Mouse (Mus musculus) embryonic facial prominence, embryonic 11.5 days (tissue): ENCODE data around the gene Vsig10l. TPM values are rescaled to one million over a fixed set of nuclear protein-coding genes. Genes with fewer than 3 reads are reported as not detected.

Experiments
- ATAC-seq: fragments of 200-750 bp; cut with Nextera tagmentation; replicated peaks from 2 replicates; pipeline ENCODE4 v1.8.0; 2017; ENCODE audit warnings: low read depth; ENCODE audit not compliant: insufficient number of reproducible peaks, low FRiP score, low TSS enrichment
- DNase-seq: peaks from one replicate; pipeline ENCODE4 v3.0.0-alpha.2; 2015; ENCODE audit warnings: low spot score
- H3K27ac ChIP-seq: fragments of 300-500 bp; sonication (generic); replicated peaks from 2 replicates; pipeline ENCODE4 v1.5.1; 2014; ENCODE audit warnings: mild to moderate bottlenecking, low read depth, low read length, control low read depth
- H3K27me3 ChIP-seq: fragments of 300-500 bp; sonication (generic); 2 replicates; pipeline ENCODE4 v1.6.1; 2014; ENCODE audit warnings: mild to moderate bottlenecking, low read length, moderate library complexity, mixed read lengths; ENCODE audit not compliant: control insufficient read depth, insufficient read depth
- H3K36me3 ChIP-seq: fragments of 300-500 bp; sonication (generic); replicated peaks from 2 replicates; pipeline ENCODE4 v1.6.1; 2014; ENCODE audit warnings: low read depth, mild to moderate bottlenecking, low read length, moderate library complexity, mixed read lengths; ENCODE audit not compliant: control insufficient read depth, insufficient read depth
- H3K4me1 ChIP-seq: fragments of 300-500 bp; sonication (generic); 2 replicates; pipeline ENCODE4 v1.6.1; 2014; ENCODE audit warnings: low read length, mixed read lengths; ENCODE audit not compliant: control insufficient read depth, insufficient read depth
- H3K4me2 ChIP-seq: fragments of 300-500 bp; sonication (generic); 2 replicates; pipeline ENCODE4 v1.6.1; 2014; ENCODE audit warnings: low read depth, mild to moderate bottlenecking, control low read depth, low read length, moderate library complexity
- H3K4me3 ChIP-seq: fragments of 300-500 bp; sonication (generic); 2 replicates; pipeline ENCODE4 v1.5.1; 2014; ENCODE audit warnings: low read depth, low read length, control low read depth
- H3K9ac ChIP-seq: fragments of 300-500 bp; sonication (generic); replicated peaks from 2 replicates; pipeline ENCODE4 v1.6.1; 2014; ENCODE audit warnings: mild to moderate bottlenecking, control low read depth, low read length
- H3K9me3 ChIP-seq: fragments of 300-500 bp; sonication (generic); replicated peaks from 2 replicates; pipeline ENCODE4 v1.6.1; 2016; ENCODE audit warnings: mild to moderate bottlenecking, low read length, inconsistent platforms, mixed read lengths; ENCODE audit not compliant: control insufficient read depth
- WGBS: fragments of 180-500 bp; shearing (Covaris S2); extraction: QIAGEN DNeasy Blood & Tissue Kit; methylation state at CpG from one replicate; pipeline ENCODE4 v1.1.7; 2014; 5-methylcytosine and 5-hydroxymethylcytosine counted together
- polyA plus RNA-seq: library from polyadenylated mRNA; unstranded; fragments of >200 nt; fragmentation: Nextera tagmentation; extraction: Ambion mirVana; gene quantifications from 2 replicates; pipeline ENCODE4 v1.2.1, GENCODE M21; 2014

Vsig10l gene
- polyA plus RNA-seq, 1 experiment from 2014 or later: 2.0 TPM

DNA sequence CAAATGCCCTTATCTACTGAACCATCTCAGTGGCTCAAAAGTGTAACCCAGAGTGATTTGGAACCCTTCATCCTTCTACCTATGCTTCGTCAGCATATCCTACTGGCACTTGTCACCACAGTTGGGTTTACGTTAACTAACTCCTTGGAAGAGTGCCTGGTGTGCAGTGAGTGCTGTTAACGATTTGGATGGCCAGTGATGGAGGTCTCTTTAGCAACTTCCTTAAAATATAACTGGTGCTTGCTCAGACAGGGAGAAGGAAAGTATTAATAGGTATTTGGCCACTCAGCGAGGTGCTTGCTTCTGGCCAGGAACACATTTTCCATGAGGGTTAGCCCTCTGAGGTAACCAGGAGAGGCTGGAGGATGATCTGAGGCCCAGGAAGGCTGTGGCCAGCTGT is 15.2 kb upstream of the Vsig10l start:
- WGBS: 89% methylated on average over 4 of the region's 4 CpGs
- ATAC-seq: no peak
- H3K4me1 ChIP-seq: no peaks in the 10 kb centered on the region
- no peak overlapping the region for H3K4me2 ChIP-seq
- H3K36me3 ChIP-seq: no peaks in the 10 kb centered on the region
- no peak overlapping the region for H3K27ac ChIP-seq
- no peak overlapping the region for H3K9ac ChIP-seq
- no peaks in the 10 kb centered on the region for H3K9me3 ChIP-seq
- H3K27me3 ChIP-seq: no peaks in the 10 kb centered on the region
- no peak overlapping the region for H3K4me3 ChIP-seq
- DNase-seq: no peak

DNA sequence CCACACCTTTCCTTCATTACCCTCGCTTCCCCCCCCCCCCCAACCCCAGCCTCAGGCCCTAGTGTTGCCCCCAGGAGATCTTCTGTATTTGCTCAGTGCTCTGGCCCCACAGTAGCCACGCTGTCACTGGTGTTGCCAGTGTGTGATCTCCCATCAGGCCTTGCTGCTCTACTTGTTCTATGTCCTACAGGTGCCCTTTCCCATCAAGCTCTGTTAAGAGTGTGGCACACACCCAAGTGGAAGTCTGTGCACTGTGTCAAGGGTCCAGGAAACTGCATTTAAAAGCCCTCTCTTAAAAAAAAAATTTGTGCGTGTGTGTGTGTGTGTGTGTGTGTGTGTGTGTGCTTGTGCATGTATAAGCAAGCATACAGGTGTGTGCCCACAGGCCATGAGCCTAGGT is 14.7 kb upstream of the Vsig10l start:
- no peak for ATAC-seq
- H3K9me3 ChIP-seq: no peaks in the 10 kb centered on the region
- no peaks in the 10 kb centered on the region for H3K4me1 ChIP-seq
- no peak overlapping the region for H3K9ac ChIP-seq
- 76% methylated on average over 2 of the region's 3 CpGs for WGBS
- no peak overlapping the region for H3K27ac ChIP-seq
- no peaks in the 10 kb centered on the region for H3K27me3 ChIP-seq
- no peak overlapping the region for H3K4me2 ChIP-seq
- no peak overlapping the region for H3K4me3 ChIP-seq
- no peaks in the 10 kb centered on the region for H3K36me3 ChIP-seq
- no peak for DNase-seq

DNA sequence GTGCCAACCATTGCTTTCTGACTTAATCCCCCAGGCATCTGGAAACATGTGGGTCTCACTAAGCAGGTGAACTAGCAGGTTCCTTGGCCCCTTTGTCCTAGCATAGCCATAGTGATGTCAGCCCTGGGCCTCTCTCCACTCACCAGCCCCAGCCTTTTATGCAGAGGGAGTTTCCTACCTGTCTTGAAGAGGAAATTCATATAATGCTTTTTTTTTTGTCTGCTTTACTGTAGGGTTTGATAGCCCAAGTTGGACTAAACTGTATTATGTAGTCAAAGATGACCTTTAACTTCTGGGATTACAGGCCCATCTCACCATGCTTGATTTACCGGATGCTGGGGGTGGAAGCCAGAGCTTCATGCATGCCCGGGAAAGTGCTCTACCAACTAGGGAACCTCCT is 13.1 kb upstream of the Vsig10l start:
- H3K9me3 ChIP-seq: no peaks in the 10 kb centered on the region
- no peaks in the 10 kb centered on the region for H3K36me3 ChIP-seq
- DNase-seq (no peak), ATAC-seq (no peak)
- no peak overlapping the region for H3K4me3 ChIP-seq
- WGBS: 100% methylated on average over 2 of the region's 2 CpGs
- H3K4me2 ChIP-seq: no peak overlapping the region
- H3K4me1 ChIP-seq: no peaks in the 10 kb centered on the region
- no peak overlapping the region for H3K27ac ChIP-seq
- H3K27me3 ChIP-seq: no peaks in the 10 kb centered on the region
- H3K9ac ChIP-seq: no peak overlapping the region

DNA sequence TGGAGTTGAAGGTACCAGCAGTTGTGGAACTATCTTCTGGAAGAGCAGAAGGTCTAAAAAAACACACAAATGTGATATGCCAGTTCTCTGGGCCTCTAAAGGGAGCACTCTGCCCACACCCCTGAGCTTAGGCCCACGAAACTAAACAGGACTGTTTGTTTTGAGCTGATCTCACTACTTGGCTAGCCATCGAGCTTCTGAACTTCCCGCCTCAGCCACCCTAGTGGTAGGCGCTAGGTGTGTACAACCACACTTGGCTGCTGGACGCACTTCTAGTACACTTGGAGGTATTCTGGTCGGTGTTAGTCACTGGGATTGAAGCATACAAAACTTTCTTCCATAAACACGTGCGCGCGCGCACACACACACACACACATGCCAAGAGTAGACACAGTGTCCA is 11.2 kb upstream of the Vsig10l start:
- DNase-seq: no peak
- no peak overlapping the region for H3K9ac ChIP-seq
- ATAC-seq: no peak
- H3K36me3 ChIP-seq: peaks cover 4% of the 10 kb centered on the region; the same call in 1 of the 2 replicates
- no peak overlapping the region for H3K4me3 ChIP-seq
- H3K27me3 ChIP-seq: no peaks in the 10 kb centered on the region
- no peaks in the 10 kb centered on the region for H3K9me3 ChIP-seq
- H3K27ac ChIP-seq: no peak overlapping the region
- H3K4me2 ChIP-seq: no peak overlapping the region
- no peaks in the 10 kb centered on the region for H3K4me1 ChIP-seq
- WGBS: 95% methylated on average over 11 of the region's 11 CpGs

DNA sequence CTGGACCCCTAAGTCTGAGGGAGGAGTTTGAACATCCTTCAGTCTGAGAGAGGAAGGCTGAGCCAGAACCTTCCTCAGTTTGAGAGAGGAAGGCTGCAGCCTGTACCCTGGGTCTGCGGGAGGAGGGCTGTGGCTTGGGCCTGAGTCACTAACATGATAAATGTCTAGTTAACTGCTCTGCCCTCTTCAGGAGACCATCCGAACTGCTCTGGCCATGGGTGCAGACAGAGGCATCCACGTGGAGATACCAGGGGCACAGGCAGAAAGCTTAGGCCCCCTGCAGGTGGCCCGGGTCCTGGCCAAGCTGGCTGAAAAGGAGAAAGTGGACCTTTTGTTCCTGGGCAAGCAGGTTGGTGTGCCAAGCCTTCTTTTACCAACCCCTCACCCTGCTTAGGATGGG is 10.3 kb upstream of the Vsig10l start:
- no peaks in the 10 kb centered on the region for H3K9me3 ChIP-seq
- H3K27me3 ChIP-seq: no peaks in the 10 kb centered on the region
- DNase-seq (peak; percentile 8), ATAC-seq (no peak)
- H3K27ac ChIP-seq: no peak overlapping the region
- H3K4me1 ChIP-seq: no peaks in the 10 kb centered on the region
- no peak overlapping the region for H3K9ac ChIP-seq
- peaks cover 4% of the 10 kb centered on the region; the same call in 1 of the 2 replicates for H3K36me3 ChIP-seq
- H3K4me3 ChIP-seq: no peak overlapping the region
- no peak overlapping the region for H3K4me2 ChIP-seq
- WGBS: 45% methylated on average over 4 of the region's 4 CpGs

DNA sequence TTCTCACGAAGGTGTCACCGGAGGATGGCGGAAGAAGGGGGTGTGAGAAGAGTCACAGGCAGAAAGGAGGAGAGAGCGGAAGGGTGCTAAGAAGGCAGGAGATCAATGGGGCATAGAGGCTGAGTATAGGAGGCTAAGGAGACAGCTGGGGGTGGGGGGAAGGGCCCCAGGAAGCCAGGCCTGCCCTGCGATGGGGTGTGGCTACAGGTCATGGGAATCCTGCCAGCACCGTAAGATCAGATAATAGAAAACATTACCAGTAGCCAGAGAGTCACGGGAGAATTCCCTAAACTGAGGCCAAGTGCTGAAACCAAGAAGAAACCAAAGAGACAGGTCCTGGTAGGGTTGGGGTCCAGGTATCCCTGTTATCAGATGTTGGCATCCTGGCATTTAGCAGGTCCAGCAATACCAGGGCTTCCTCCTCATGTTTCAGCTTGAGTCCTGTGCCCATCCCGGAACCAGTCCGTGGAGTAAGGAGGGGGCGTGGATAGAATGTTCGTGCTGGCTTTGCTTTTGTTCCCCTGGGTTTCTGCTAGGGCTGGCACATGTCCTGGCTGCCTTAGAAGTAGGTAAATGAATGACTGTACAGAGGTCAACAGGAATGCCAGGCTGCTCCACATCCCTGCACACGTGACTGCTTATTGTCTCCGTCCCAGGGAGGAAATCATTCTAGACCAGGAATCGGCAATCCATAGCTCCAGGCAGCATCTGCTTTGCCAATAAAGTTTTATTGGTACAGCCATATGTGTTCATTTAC is 9.2 kb upstream of the Vsig10l start:
- H3K36me3 ChIP-seq: peaks cover 4% of the 10 kb centered on the region; the same call in 1 of the 2 replicates
- no peaks in the 10 kb centered on the region for H3K9me3 ChIP-seq
- no peak overlapping the region for H3K9ac ChIP-seq
- no peak overlapping the region for H3K27ac ChIP-seq
- no peak overlapping the region for H3K4me2 ChIP-seq
- H3K4me1 ChIP-seq: no peaks in the 10 kb centered on the region
- ATAC-seq (no peak), DNase-seq (no peak)
- 92% methylated on average over 14 of the region's 14 CpGs for WGBS
- H3K4me3 ChIP-seq: no peak overlapping the region
- no peaks in the 10 kb centered on the region for H3K27me3 ChIP-seq

DNA sequence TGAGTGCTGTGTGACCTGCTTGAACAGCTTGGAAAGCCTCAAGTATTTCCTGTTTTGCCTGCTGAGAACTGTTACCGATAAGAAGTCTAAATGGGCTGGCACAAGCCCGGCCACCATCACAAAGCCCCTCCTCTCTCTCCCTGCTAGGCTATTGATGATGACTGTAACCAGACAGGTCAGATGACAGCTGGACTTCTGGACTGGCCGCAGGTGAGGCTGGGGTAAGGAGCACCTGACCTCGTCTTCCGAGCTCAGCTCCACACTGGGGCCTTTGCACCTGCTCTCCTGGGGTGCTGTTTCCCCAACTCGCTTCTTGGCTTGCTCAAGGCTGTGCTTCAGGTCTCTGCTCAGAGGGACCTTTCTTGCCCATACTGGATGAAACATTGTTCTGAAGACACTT is 8.6 kb upstream of the Vsig10l start:
- Histone ChIP-seq H3K27ac (no peak overlapping the region), H3K9me3 (no peaks in the 10 kb centered on the region), H3K9ac (no peak overlapping the region), H3K27me3 (no peaks in the 10 kb centered on the region), H3K4me1 (no peaks in the 10 kb centered on the region), H3K4me3 (no peak overlapping the region), H3K4me2 (no peak overlapping the region), H3K36me3 (peaks cover 4% of the 10 kb centered on the region; the same call in 1 of the 2 replicates)
- ATAC-seq: no peak
- no peak for DNase-seq
- 93% methylated on average over 6 of the region's 6 CpGs for WGBS

DNA sequence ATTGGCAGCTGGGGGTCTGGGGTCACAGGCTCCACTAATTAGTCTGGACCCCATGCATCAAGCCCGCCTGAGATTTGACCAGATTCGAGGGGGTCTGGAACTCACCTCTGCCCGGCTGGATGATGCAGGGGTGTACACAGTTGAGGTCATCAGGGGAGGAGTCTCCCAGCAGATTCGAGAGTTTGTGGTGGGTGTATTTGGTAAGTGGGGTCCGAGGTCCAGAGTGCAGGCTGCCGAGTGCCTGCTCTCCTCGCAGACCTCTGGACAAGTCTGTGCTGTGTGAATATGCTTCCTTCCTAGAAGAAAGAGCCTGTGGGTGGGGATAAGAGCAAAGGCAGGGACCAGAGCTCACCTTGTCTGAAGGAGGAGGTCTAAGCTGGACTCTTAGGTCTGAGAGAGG is 1.0 kb downstream of the Vsig10l start:
- H3K4me2 ChIP-seq: no peak overlapping the region
- DNase-seq (no peak), ATAC-seq (no peak)
- H3K9me3 ChIP-seq: no peaks in the 10 kb centered on the region
- no peak overlapping the region for H3K9ac ChIP-seq
- no peak overlapping the region for H3K27ac ChIP-seq
- H3K4me3 ChIP-seq: no peak overlapping the region
- 84% methylated on average over 7 of the region's 7 CpGs for WGBS
- H3K36me3 ChIP-seq: no peaks in the 10 kb centered on the region
- H3K4me1 ChIP-seq: no peaks in the 10 kb centered on the region
- no peaks in the 10 kb centered on the region; the same call in 1 of the 2 replicates for H3K27me3 ChIP-seq
